Comparison of ENCODE assay signal across 19 mouse cellular contexts in genomic region chr7:67878226-67878625, GRCm38 (mm10).
A peak's percentile ranks its signal among the peaks of the same experiment; 100 is the strongest.
DNase-seq lines count a peak whose midpoint lies in the region; ATAC-seq and TF ChIP-seq lines count a peak whose summit lies in the region.
"Had no signal": no experiment of that assay in that cellular context is flagged by ENCODE, and none has a peak within 500 bp of the region (broad histone marks: within the 10 kb centered on the region; RNA-seq: fewer than 3 reads in every experiment).

No protein-coding gene starts in this region.

- 4% methylated on average over 1 of the region's 1 CpGs for WGBS in lung, adult 2 months
- 46% methylated on average over 1 of the region's 1 CpGs for WGBS in midbrain, postnatal 0 days

- TF ChIP-seq POLR2A in lung, adult 2 months (IDR thresholded peaks at IDR 0.05; ENCODE audit: borderline replicate concordance, extremely low read depth, low read depth, low read length): no peak

- H3K4me1 ChIP-seq in lung, adult 2 months (ENCODE audit: control insufficient read depth, insufficient read depth, low read length): no peaks in the 10 kb centered on the region
- no peaks in the 10 kb centered on the region for H3K4me1 ChIP-seq in midbrain, postnatal 0 days (ENCODE audit: insufficient read depth, low read length)
- H3K4me1 ChIP-seq: embryonic facial prominence, embryonic 12.5 days; forebrain, embryonic 15.5 days; hindbrain, embryonic 12.5 days had no signal

- ATAC-seq in midbrain, postnatal 0 days (ENCODE audit: low FRiP score): no peak
- ATAC-seq: activated CD4-positive, CD25-positive, alpha-beta regulatory T cell, adult 4 months; forebrain, embryonic 15.5 days; hindbrain, embryonic 16.5 days had no signal

- H3K9me3 ChIP-seq in midbrain, postnatal 0 days (ENCODE audit: low read length): no peaks in the 10 kb centered on the region
- H3K9me3 ChIP-seq: embryonic facial prominence, embryonic 12.5 days; forebrain, embryonic 15.5 days; heart, embryonic 13.5 days; hindbrain, embryonic 12.5 days had no signal

- no peak overlapping the region for H3K4me2 ChIP-seq in midbrain, postnatal 0 days (ENCODE audit: low read depth, low read length, poor library complexity, severe bottlenecking)
- H3K4me2 ChIP-seq: embryonic facial prominence, embryonic 12.5 days; forebrain, embryonic 15.5 days; heart, embryonic 13.5 days; hindbrain, embryonic 12.5 days had no signal

- no peak overlapping the region for H3K4me3 ChIP-seq in lung, adult 2 months (replicated peaks; ENCODE audit: extremely low read depth, low read depth, low read length)
- H3K4me3 ChIP-seq in midbrain, postnatal 0 days (ENCODE audit: low read depth, low read length): no peak overlapping the region
- H3K4me3 ChIP-seq: embryonic facial prominence, embryonic 12.5 days; forebrain, embryonic 15.5 days; heart, embryonic 13.5 days; hindbrain, embryonic 12.5 days had no signal

- no peaks in the 10 kb centered on the region for H3K27me3 ChIP-seq in midbrain, postnatal 0 days (ENCODE audit: insufficient read depth, low read length)
- H3K27me3 ChIP-seq: embryonic facial prominence, embryonic 12.5 days; forebrain, embryonic 15.5 days; heart, embryonic 13.5 days; hindbrain, embryonic 12.5 days had no signal

- H3K9ac ChIP-seq in midbrain, postnatal 0 days (replicated peaks; ENCODE audit: low read length, poor library complexity, severe bottlenecking): no peak overlapping the region
- H3K9ac ChIP-seq: embryonic facial prominence, embryonic 12.5 days; forebrain, embryonic 15.5 days; heart, embryonic 13.5 days; hindbrain, embryonic 12.5 days had no signal

- peak; percentile 2 for DNase-seq in lung, postnatal 36 days
- DNase-seq in lung, adult 2 months: no peak
- DNase-seq in ES-CJ7 (ENCODE audit: low read depth, low spot score): peak; percentile 69
- DNase-seq in R1 (ENCODE audit: low read depth, low spot score): peak; percentile 72
- DNase-seq in midbrain, postnatal 0 days (ENCODE audit: low spot score): no peak
- DNase-seq in left cerebral cortex, adult 11 months (ENCODE audit: low spot score): no peak
- DNase-seq: adrenal gland, postnatal 14 days; cerebellum, adult 11-12 months; cerebellum, adult 9-10 months; cerebellum, postnatal 25 days; gastrocnemius, postnatal 36 days; heart, adult 11 months; heart, postnatal 4 days had no signal

- H3K36me3 ChIP-seq in midbrain, postnatal 0 days (ENCODE audit: insufficient read depth, low read length): no peaks in the 10 kb centered on the region
- H3K36me3 ChIP-seq: embryonic facial prominence, embryonic 12.5 days; forebrain, embryonic 15.5 days; heart, embryonic 13.5 days; hindbrain, embryonic 12.5 days had no signal

- TF ChIP-seq CTCF in lung, adult 2 months (IDR thresholded peaks at IDR 0.05; ENCODE audit: insufficient read depth, low read length): no peak
- no peak for TF ChIP-seq CTCF in midbrain, postnatal 0 days (IDR thresholded peaks at IDR 0.05)

- no peak overlapping the region for H3K27ac ChIP-seq in midbrain, postnatal 0 days (ENCODE audit: low read depth, low read length)
- H3K27ac ChIP-seq: embryonic facial prominence, embryonic 12.5 days; forebrain, embryonic 15.5 days; heart, embryonic 13.5 days; hindbrain, embryonic 12.5 days had no signal

Comparison
In these comparisons a context has a peak if more than half of its experiments do, and no peak if none do; other contexts are left out.
1. DNase-seq: peak in lung, postnatal 36 days (single experiment), ES-CJ7 (single experiment) and R1 (single experiment); none in lung, adult 2 months (single experiment), midbrain, postnatal 0 days (single experiment) and left cerebral cortex, adult 11 months (single experiment).